Mouse (Mus musculus): ENCODE results near the gene 1700003E16Rik.

DNA sequence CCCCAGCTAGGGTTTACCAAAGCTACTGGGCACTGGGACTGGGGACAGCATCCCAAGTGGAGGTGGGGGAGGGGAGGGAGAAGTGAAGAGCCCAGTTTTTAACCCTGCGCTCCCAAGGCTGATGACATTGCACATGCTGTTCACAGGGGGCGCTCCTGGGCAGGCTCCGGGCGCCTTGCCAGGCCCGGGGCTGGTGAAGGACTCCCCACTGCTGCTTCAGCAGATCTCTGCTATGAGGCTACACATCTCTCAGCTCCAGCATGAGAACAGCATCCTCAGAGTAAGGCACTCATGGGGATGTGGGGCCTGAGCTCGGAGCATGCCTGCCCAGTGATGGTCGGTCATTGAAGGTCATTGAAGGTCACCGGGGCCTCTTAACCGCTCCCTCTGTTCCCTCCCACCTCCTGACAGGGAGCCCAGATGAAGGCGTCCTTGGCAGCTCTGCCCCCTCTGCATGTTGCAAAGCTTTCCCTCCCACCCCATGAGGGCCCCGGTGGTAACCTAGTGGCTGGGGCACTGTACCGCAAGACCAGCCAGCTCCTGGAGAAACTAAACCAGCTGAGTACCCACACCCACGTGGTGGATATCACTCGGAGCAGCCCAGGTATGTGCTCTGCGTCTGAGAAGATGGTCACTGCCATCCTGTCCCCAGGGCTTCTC, 41.3 kb downstream of the 1700003E16Rik start:
- TF ChIP-seq USF1 (IDR thresholded peaks at IDR 0.05; ENCODE audit: low read depth): no peak
- no peak for TF ChIP-seq TCF12 (IDR thresholded peaks at IDR 0.05; ENCODE audit: insufficient read depth, poor library complexity, severe bottlenecking)
- no peak for TF ChIP-seq POLR2A (IDR thresholded peaks at IDR 0.05; ENCODE audit: insufficient read length, low read depth)
- TF ChIP-seq E2F4 (IDR thresholded peaks at IDR 0.05; ENCODE audit: insufficient read depth): no peak
- TF ChIP-seq CEBPB (IDR thresholded peaks at IDR 0.05; ENCODE audit: insufficient read depth, poor library complexity, severe bottlenecking): no peak
- no peak for TF ChIP-seq POLR2AphosphoS2 (IDR thresholded peaks at IDR 0.05; ENCODE audit: insufficient read length, low read depth)
- TF ChIP-seq MYOG (IDR thresholded peaks at IDR 0.05; ENCODE audit: control insufficient read depth in 1 of 3, insufficient read depth in 1 of 3, insufficient read length in 2 of 3, low read depth in 2 of 3): no peak

Measured in myocyte (in vitro differentiated cells).